Mouse (Mus musculus) heart, embryonic 10.5 days (tissue): ENCODE measurements at regions not wholly inside any gene's neighbourhood (a gene's known extent, or its start where the extent isn't known, plus 50 kb on each side); places are given as distances from the start of the nearest gene placed in this dataset.

Experiments used
- DNase-seq: peaks from one replicate; pipeline ENCODE4 v3.0.0-alpha.2; 2017; ENCODE audit warnings: low spot score
- H3K27ac ChIP-seq: fragments of 300-500 bp; sonication (generic); 2 replicates; pipeline ENCODE4 v1.5.1; 2016; ENCODE audit warnings: mild to moderate bottlenecking
- H3K27me3 ChIP-seq: fragments of 300-500 bp; sonication (generic); 2 replicates; pipeline ENCODE4 v1.6.1; 2016; ENCODE audit warnings: mild to moderate bottlenecking; ENCODE audit not compliant: poor library complexity, insufficient read depth, severe bottlenecking
- H3K36me3 ChIP-seq: fragments of 300-500 bp; sonication (generic); 2 replicates; pipeline ENCODE4 v1.6.1; 2016; ENCODE audit warnings: mild to moderate bottlenecking, moderate library complexity
- H3K4me1 ChIP-seq: fragments of 300-500 bp; sonication (generic); 2 replicates; pipeline ENCODE4 v1.6.1; 2016; ENCODE audit warnings: mild to moderate bottlenecking
- H3K4me3 ChIP-seq: fragments of 300-500 bp; sonication (generic); 2 replicates; pipeline ENCODE4 v1.5.1; 2016; ENCODE audit warnings: mild to moderate bottlenecking, moderate library complexity
- H3K9me3 ChIP-seq: fragments of 300-500 bp; sonication (generic); 2 replicates; pipeline ENCODE4 v1.6.1; 2016; ENCODE audit warnings: mild to moderate bottlenecking, moderate library complexity
- WGBS: fragments of 180-500 bp; shearing (Covaris S2); methylation state at CpG from one replicate; pipeline ENCODE4 v1.1.7; 2016; 5-methylcytosine and 5-hydroxymethylcytosine counted together

- DNase-seq: no peak
- no peak overlapping the region for H3K27ac ChIP-seq
- H3K4me1 ChIP-seq: no peaks in the 10 kb centered on the region
- no peaks in the 10 kb centered on the region for H3K27me3 ChIP-seq
- no peaks in the 10 kb centered on the region for H3K36me3 ChIP-seq
- H3K9me3 ChIP-seq: no peaks in the 10 kb centered on the region
- WGBS: 85% methylated on average over 2 of the region's 2 CpGs
- no peak overlapping the region for H3K4me3 ChIP-seq
Measured at GRCm38 (mm10) chr11:56341040-56341439, 300.2 kb upstream of the Nmur2 start.

GRCm38 (mm10) chr11:56338511-56338910, 297.7 kb upstream of the Nmur2 start:
- no peaks in the 10 kb centered on the region for H3K27me3 ChIP-seq
- 65% methylated on average over 2 of the region's 2 CpGs for WGBS
- no peaks in the 10 kb centered on the region for H3K4me1 ChIP-seq
- H3K4me3 ChIP-seq: no peak overlapping the region
- H3K9me3 ChIP-seq: no peaks in the 10 kb centered on the region
- DNase-seq: no peak
- H3K27ac ChIP-seq: no peak overlapping the region
- no peaks in the 10 kb centered on the region for H3K36me3 ChIP-seq

DNA sequence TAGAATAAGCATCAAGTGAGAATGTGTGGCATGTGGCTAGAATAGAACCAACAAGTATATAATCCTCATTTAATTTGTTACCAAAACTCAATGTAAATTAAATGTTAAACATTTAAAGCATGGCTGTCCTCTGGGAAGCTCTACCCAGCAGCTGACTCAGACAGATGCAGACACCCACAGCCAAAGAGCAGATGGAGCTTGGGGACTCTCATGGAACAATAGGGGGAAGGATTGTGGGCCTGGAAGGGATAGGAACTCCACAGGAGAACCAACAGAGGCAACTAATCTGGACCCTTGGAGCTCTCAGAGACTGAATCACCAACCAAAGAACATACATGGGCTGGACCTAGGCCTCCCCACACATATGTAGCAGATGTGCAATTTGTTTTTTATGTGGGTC, 295.1 kb upstream of the Nmur2 start:
- H3K4me3 ChIP-seq: no peak overlapping the region
- no peak overlapping the region for H3K27ac ChIP-seq
- H3K9me3 ChIP-seq: no peaks in the 10 kb centered on the region
- H3K36me3 ChIP-seq: no peaks in the 10 kb centered on the region
- no peak for DNase-seq
- no peaks in the 10 kb centered on the region for H3K27me3 ChIP-seq
- no peaks in the 10 kb centered on the region for H3K4me1 ChIP-seq

- H3K27ac ChIP-seq: no peak overlapping the region
- no peaks in the 10 kb centered on the region for H3K27me3 ChIP-seq
- DNase-seq: no peak
- 86% methylated on average over 3 of the region's 3 CpGs for WGBS
- H3K4me1 ChIP-seq: no peaks in the 10 kb centered on the region
- H3K9me3 ChIP-seq: no peaks in the 10 kb centered on the region
- no peaks in the 10 kb centered on the region for H3K36me3 ChIP-seq
- H3K4me3 ChIP-seq: no peak overlapping the region
Measured at GRCm38 (mm10) chr11:56320293-56320692, 279.5 kb upstream of the Nmur2 start.

DNA sequence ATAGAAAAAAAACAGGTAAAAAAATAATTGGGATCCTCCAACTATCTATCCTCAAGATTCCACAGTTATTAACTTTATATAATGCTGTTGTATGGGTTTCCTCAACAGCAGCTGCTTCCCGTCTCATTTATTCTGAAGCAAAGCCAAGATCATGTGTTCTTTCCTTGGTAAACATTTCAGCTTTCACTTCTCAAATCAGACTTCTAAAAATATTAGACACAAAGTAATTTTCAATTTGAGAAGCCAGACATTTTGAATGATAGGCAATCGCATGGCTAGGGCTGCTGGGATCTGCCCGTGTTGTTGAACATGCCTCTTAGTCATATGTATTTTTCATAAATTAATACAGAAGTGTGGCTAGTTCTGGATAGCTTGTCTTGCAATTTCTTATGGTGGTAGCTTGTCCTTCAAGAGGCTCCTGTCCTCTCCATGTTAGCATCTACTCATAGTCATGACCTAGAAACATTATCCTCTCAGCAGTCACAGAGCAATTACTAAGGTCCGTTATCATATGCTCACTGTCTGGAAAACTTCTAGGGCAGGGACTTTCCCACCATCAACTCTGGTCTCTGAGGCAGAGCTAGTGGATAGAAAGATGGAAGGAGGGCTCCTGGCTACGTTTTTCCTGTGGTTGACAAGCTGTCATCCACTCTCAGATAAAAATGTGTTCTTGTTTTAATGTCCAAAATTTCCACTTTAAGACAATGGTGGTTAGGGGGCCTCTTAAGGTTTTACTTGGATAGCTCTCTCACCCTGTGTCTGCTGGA, 274.6 kb upstream of the Nmur2 start:
- Histone ChIP-seq H3K4me3 (no peak overlapping the region), H3K27me3 (no peaks in the 10 kb centered on the region), H3K27ac (no peak overlapping the region), H3K9me3 (no peaks in the 10 kb centered on the region), H3K36me3 (no peaks in the 10 kb centered on the region), H3K4me1 (no peaks in the 10 kb centered on the region)
- no peak for DNase-seq
- 73% methylated on average over 5 of the region's 5 CpGs for WGBS

- Histone ChIP-seq H3K27me3 (no peaks in the 10 kb centered on the region), H3K36me3 (no peaks in the 10 kb centered on the region), H3K4me1 (no peaks in the 10 kb centered on the region), H3K9me3 (no peaks in the 10 kb centered on the region), H3K27ac (no peak overlapping the region), H3K4me3 (no peak overlapping the region)
- no peak for DNase-seq
- WGBS: 92% methylated on average over 1 of the region's 1 CpGs
Measured at GRCm38 (mm10) chr11:56309549-56309948, 268.7 kb upstream of the Nmur2 start.

- no peaks in the 10 kb centered on the region for H3K9me3 ChIP-seq
- H3K27me3 ChIP-seq: no peaks in the 10 kb centered on the region
- no peak for DNase-seq
- 85% methylated on average over 5 of the region's 5 CpGs for WGBS
- H3K4me1 ChIP-seq: no peaks in the 10 kb centered on the region
- no peaks in the 10 kb centered on the region for H3K36me3 ChIP-seq
- H3K27ac ChIP-seq: no peak overlapping the region
- H3K4me3 ChIP-seq: no peak overlapping the region
Measured at GRCm38 (mm10) chr11:56308383-56309105, 267.7 kb upstream of the Nmur2 start.

DNA sequence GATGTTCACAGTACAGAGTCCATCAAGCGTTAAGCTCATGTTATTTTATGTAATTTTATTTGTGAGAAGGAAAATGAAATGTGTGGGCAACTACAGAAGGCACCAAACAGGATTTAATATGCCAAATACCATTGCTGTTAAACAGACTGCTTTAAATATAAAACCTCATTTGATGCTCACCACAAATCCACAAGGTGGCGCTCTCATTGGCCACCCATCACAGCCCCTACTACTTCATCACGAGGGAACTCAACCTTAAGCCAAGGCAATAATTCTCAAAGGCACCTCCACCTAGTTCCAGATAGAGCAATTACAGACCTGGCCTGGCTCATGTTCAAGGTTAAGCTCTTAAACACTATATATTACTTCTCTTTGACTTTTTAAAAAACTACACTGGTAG, 266.2 kb upstream of the Nmur2 start:
- Histone ChIP-seq H3K4me3 (no peak overlapping the region), H3K27ac (no peak overlapping the region), H3K36me3 (no peaks in the 10 kb centered on the region), H3K9me3 (no peaks in the 10 kb centered on the region), H3K27me3 (no peaks in the 10 kb centered on the region), H3K4me1 (no peaks in the 10 kb centered on the region)
- no peak for DNase-seq
- WGBS: 33% methylated on average over 3 of the region's 3 CpGs

GRCm38 (mm10) chr11:56290651-56291578, 250.1 kb upstream of the Nmur2 start:
- Histone ChIP-seq H3K4me3 (no peak overlapping the region), H3K27ac (no peak overlapping the region), H3K27me3 (no peaks in the 10 kb centered on the region), H3K36me3 (no peaks in the 10 kb centered on the region), H3K4me1 (no peaks in the 10 kb centered on the region), H3K9me3 (no peaks in the 10 kb centered on the region)
- DNase-seq: no peak
- WGBS: 85% methylated on average over 13 of the region's 13 CpGs

GRCm38 (mm10) chr11:56285575-56286260, 244.9 kb upstream of the Nmur2 start:
- Histone ChIP-seq H3K27me3 (no peaks in the 10 kb centered on the region), H3K27ac (no peak overlapping the region), H3K4me3 (no peak overlapping the region), H3K4me1 (no peaks in the 10 kb centered on the region; the same call in 1 of the 2 replicates), H3K9me3 (no peaks in the 10 kb centered on the region), H3K36me3 (no peaks in the 10 kb centered on the region)
- 79% methylated on average over 2 of the region's 2 CpGs for WGBS
- no peak for DNase-seq

GRCm38 (mm10) chr11:56281201-56281600, 240.4 kb upstream of the Nmur2 start:
- no peak overlapping the region for H3K4me3 ChIP-seq
- no peak for DNase-seq
- H3K36me3 ChIP-seq: no peaks in the 10 kb centered on the region
- H3K9me3 ChIP-seq: no peaks in the 10 kb centered on the region
- no peaks in the 10 kb centered on the region; the same call in 1 of the 2 replicates for H3K4me1 ChIP-seq
- H3K27me3 ChIP-seq: no peaks in the 10 kb centered on the region
- WGBS: 86% methylated on average over 4 of the region's 4 CpGs
- H3K27ac ChIP-seq: no peak overlapping the region

DNA sequence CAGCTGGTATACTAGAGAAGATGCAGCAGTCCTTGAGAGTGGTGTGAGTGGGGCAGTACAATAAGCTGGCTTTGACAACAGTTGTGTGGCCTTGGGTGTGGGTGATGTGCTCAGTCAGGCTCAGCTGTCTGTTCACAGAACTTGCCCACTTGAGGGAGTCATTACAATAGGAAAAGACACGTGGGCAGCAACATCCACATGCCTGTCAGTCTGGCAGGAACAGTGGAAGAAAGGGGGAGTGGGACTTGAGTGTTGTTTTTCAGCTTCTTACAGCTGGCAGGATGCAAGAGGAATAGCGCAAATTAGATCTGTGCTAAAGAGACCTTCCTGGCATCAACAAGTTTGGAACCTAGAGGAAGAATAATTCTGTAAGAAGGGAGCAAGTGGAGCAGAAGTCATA, 239.4 kb upstream of the Nmur2 start:
- Histone ChIP-seq H3K36me3 (no peaks in the 10 kb centered on the region), H3K4me1 (no peaks in the 10 kb centered on the region; the same call in 1 of the 2 replicates), H3K4me3 (no peak overlapping the region), H3K27ac (no peak overlapping the region), H3K27me3 (no peaks in the 10 kb centered on the region), H3K9me3 (no peaks in the 10 kb centered on the region)
- 53% methylated on average over 2 of the region's 2 CpGs for WGBS
- DNase-seq: no peak
